Mouse (Mus musculus) cerebellum, postnatal 4 days (tissue): ENCODE results near the gene Tpmt.
A peak's percentile ranks its signal among the peaks of the same experiment; 100 is the strongest.

Experiments used
- DNase-seq, 2 experiments: peaks; one replicate each; pipeline ENCODE4 v3.0.0; 2022; ENCODE audit warnings: low spot score in 2 of 2, mixed read lengths in 1 of 2

The Tpmt gene

GRCm38 (mm10) chr13:47043030-47043680, 1.4 kb downstream of the Tpmt start, which contains the start of gene Kdm1b:
TSS of gene Kdm1b (plus strand) at chr13:47043499.
- peak; percentile 96 to 99 for DNase-seq

GRCm38 (mm10) chr13:47042024-47042633, 2.4 kb downstream of the Tpmt start:
- no peak for DNase-seq

GRCm38 (mm10) chr13:47040061-47040460, 4.5 kb downstream of the Tpmt start:
- no peak for DNase-seq

- DNase-seq, result no peak
Measured at GRCm38 (mm10) chr13:47037946-47038345, 6.6 kb downstream of the Tpmt start.

GRCm38 (mm10) chr13:47033602-47034001, 10.9 kb downstream of the Tpmt start:
- no peak for DNase-seq

- DNase-seq, result no peak
Measured at GRCm38 (mm10) chr13:47030376-47031107, 14.0 kb downstream of the Tpmt start.

- DNase-seq, result no peak
Measured at GRCm38 (mm10) chr13:47020798-47021197, 23.7 kb downstream of the Tpmt start.

- DNase-seq, result no peak
Measured at GRCm38 (mm10) chr13:47019774-47020173, 24.8 kb downstream of the Tpmt start.

GRCm38 (mm10) chr13:47017259-47017658, 27.3 kb downstream of the Tpmt start:
- DNase-seq, result peak; percentile 35 to 54

GRCm38 (mm10) chr13:47015195-47015501, 29.4 kb downstream of the Tpmt start:
- DNase-seq, result no peak

- DNase-seq, result peak; percentile 68 to 81
Measured at GRCm38 (mm10) chr13:47014334-47015194, 30.0 kb downstream of the Tpmt start, which contains the start of gene Nhlrc1. TSS of gene Nhlrc1 (minus strand) at chr13:47014850.

- DNase-seq, result no peak
Measured at GRCm38 (mm10) chr13:47013740-47014139, 30.8 kb downstream of the Tpmt start.

GRCm38 (mm10) chr13:47001590-47001989, 42.9 kb downstream of the Tpmt start:
- no peak for DNase-seq

GRCm38 (mm10) chr13:46999498-46999897, 45.0 kb downstream of the Tpmt start:
- DNase-seq, result no peak

GRCm38 (mm10) chr13:46997355-46997754, 47.2 kb downstream of the Tpmt start:
- DNase-seq, result no peak

- DNase-seq, result peak in 1 of 2 experiments; percentile 16
Measured at GRCm38 (mm10) chr13:46993274-46993551, 51.3 kb downstream of the Tpmt start.

GRCm38 (mm10) chr13:46992516-46993273, 51.8 kb downstream of the Tpmt start:
- no peak for DNase-seq

GRCm38 (mm10) chr13:46990376-46991011, 54.0 kb downstream of the Tpmt start:
- DNase-seq, result no peak

- DNase-seq, result no peak
Measured at GRCm38 (mm10) chr13:46987941-46988340, 56.6 kb downstream of the Tpmt start.

GRCm38 (mm10) chr13:46986208-46986607, 58.3 kb downstream of the Tpmt start:
- DNase-seq, result no peak

GRCm38 (mm10) chr13:46983878-46984277, 60.7 kb downstream of the Tpmt start:
- DNase-seq, result no peak
